Mouse (Mus musculus) midbrain, embryonic 16.5 days (tissue): ENCODE results near the gene Aip. TPM values are rescaled to one million over a fixed set of nuclear protein-coding genes. Genes with fewer than 3 reads are reported as not detected.

Experiments
- ATAC-seq: fragments of 200-750 bp; cut with Nextera tagmentation; 2 replicates; pipeline ENCODE4 v1.8.0; 2017; ENCODE audit warnings: moderate TSS enrichment
- H3K27ac ChIP-seq: fragments of 300-500 bp; sonication (generic); 2 replicates; pipeline ENCODE4 v1.5.1; 2014; ENCODE audit warnings: mild to moderate bottlenecking, low read length, mixed read lengths
- H3K27me3 ChIP-seq: fragments of 300-500 bp; sonication (generic); 2 replicates; pipeline ENCODE4 v1.6.1; 2014; ENCODE audit warnings: low read depth, low read length, mixed read lengths; ENCODE audit not compliant: control insufficient read depth, insufficient read depth
- H3K36me3 ChIP-seq: fragments of 300-500 bp; sonication (generic); 2 replicates; pipeline ENCODE4 v1.6.1; 2014; ENCODE audit warnings: mild to moderate bottlenecking, low read length, moderate library complexity, mixed read lengths; ENCODE audit not compliant: control insufficient read depth, insufficient read depth
- H3K4me1 ChIP-seq: fragments of 300-500 bp; sonication (generic); 2 replicates; pipeline ENCODE4 v1.6.1; 2014; ENCODE audit warnings: mild to moderate bottlenecking, low read length, mixed read lengths; ENCODE audit not compliant: control insufficient read depth, insufficient read depth
- H3K4me2 ChIP-seq: fragments of 300-500 bp; sonication (generic); 2 replicates; pipeline ENCODE4 v1.6.1; 2014; ENCODE audit warnings: mild to moderate bottlenecking, low read length, mixed read lengths
- H3K4me3 ChIP-seq: fragments of 300-500 bp; sonication (generic); 2 replicates; pipeline ENCODE4 v1.5.1; 2014; ENCODE audit warnings: low read depth, mild to moderate bottlenecking, low read length, moderate library complexity, mixed read lengths
- H3K9ac ChIP-seq: fragments of 300-500 bp; sonication (generic); 2 replicates; pipeline ENCODE4 v1.6.1; 2014; ENCODE audit warnings: low read depth, low read length, mixed read lengths
- H3K9me3 ChIP-seq: fragments of 300-500 bp; sonication (generic); replicated peaks from 2 replicates; pipeline ENCODE4 v1.6.1; 2014; ENCODE audit warnings: mild to moderate bottlenecking, low read length, mixed read lengths; ENCODE audit not compliant: control insufficient read depth, poor library complexity, severe bottlenecking
- WGBS: fragments of 180-500 bp; shearing (Covaris S2); extraction: QIAGEN DNeasy Blood & Tissue Kit; methylation state at CpG from one replicate; pipeline ENCODE4 v1.1.7; 2014; 5-methylcytosine and 5-hydroxymethylcytosine counted together
- polyA plus RNA-seq: library from polyadenylated mRNA; unstranded; fragments of >200 nt; fragmentation: Nextera tagmentation; extraction: Ambion mirVana; gene quantifications from 2 replicates; pipeline ENCODE4 v1.2.1, GENCODE M21; 2015

The Aip gene
- polyA plus RNA-seq, 1 experiment from 2014 or later = 102 TPM

GRCm38 (mm10) chr19:4083826-4084225, 41.8 kb downstream of the Aip start:
- 39% methylated on average over 8 of the region's 8 CpGs for WGBS

GRCm38 (mm10) chr19:4083316-4083715, 42.3 kb downstream of the Aip start:
- Histone ChIP-seq H3K9ac (no peak overlapping the region), H3K4me3 (no peak overlapping the region), H3K36me3 (no peaks in the 10 kb centered on the region), H3K4me1 (no peaks in the 10 kb centered on the region), H3K4me2 (no peak overlapping the region), H3K9me3 (no peaks in the 10 kb centered on the region), H3K27me3 (no peaks in the 10 kb centered on the region), H3K27ac (no peak overlapping the region)
- ATAC-seq = no peak
- 77% methylated on average over 7 of the region's 7 CpGs for WGBS

More at GRCm38 (mm10) chr19:4083826-4084225, 41.8 kb downstream of the Aip start:
- H3K36me3 ChIP-seq = no peaks in the 10 kb centered on the region
- H3K4me3 ChIP-seq = no peak overlapping the region
- no peak for ATAC-seq
- H3K4me1 ChIP-seq = no peaks in the 10 kb centered on the region
- no peaks in the 10 kb centered on the region for H3K27me3 ChIP-seq
- no peak overlapping the region for H3K27ac ChIP-seq
- no peak overlapping the region for H3K9ac ChIP-seq
- no peaks in the 10 kb centered on the region for H3K9me3 ChIP-seq
- H3K4me2 ChIP-seq = no peak overlapping the region

GRCm38 (mm10) chr19:4082219-4082965, 43.3 kb downstream of the Aip start:
- WGBS = 83% methylated on average over 11 of the region's 11 CpGs
- no peak overlapping the region for H3K4me2 ChIP-seq
- H3K9ac ChIP-seq = no peak overlapping the region
- H3K27ac ChIP-seq = no peak overlapping the region
- H3K4me1 ChIP-seq = no peaks in the 10 kb centered on the region
- no peaks in the 10 kb centered on the region for H3K27me3 ChIP-seq
- H3K4me3 ChIP-seq = no peak overlapping the region
- H3K9me3 ChIP-seq = no peaks in the 10 kb centered on the region
- no peaks in the 10 kb centered on the region for H3K36me3 ChIP-seq
- no peak for ATAC-seq

- no peak within 1 kb of the TSS for H3K9ac ChIP-seq
- H3K27me3 ChIP-seq = no peaks in the 10 kb centered on the region
- H3K4me2 ChIP-seq = no peak within 1 kb of the TSS
- WGBS = 57% methylated on average over 3 of the region's 3 CpGs
- no peaks in the 10 kb centered on the region for H3K4me1 ChIP-seq
- no peak within 1 kb of the TSS for H3K27ac ChIP-seq
- H3K9me3 ChIP-seq = no peaks in the 10 kb centered on the region
- H3K4me3 ChIP-seq = no peak within 1 kb of the TSS
- no peak for ATAC-seq
- no peaks in the 10 kb centered on the region for H3K36me3 ChIP-seq
Measured at GRCm38 (mm10) chr19:4081394-4081793, 44.3 kb downstream of the Aip start, which contains the start of gene Cabp2. Cabp2 (plus strand) TSS chr19:4081578.

GRCm38 (mm10) chr19:4080511-4081009, 45.1 kb downstream of the Aip start:
- H3K4me3 ChIP-seq = no peak overlapping the region
- WGBS = 72% methylated on average over 8 of the region's 8 CpGs
- H3K9ac ChIP-seq = no peak overlapping the region
- no peak for ATAC-seq
- H3K4me2 ChIP-seq = no peak overlapping the region
- H3K4me1 ChIP-seq = no peaks in the 10 kb centered on the region
- no peak overlapping the region for H3K27ac ChIP-seq
- no peaks in the 10 kb centered on the region for H3K36me3 ChIP-seq
- no peaks in the 10 kb centered on the region for H3K9me3 ChIP-seq
- H3K27me3 ChIP-seq = no peaks in the 10 kb centered on the region

- no peaks in the 10 kb centered on the region for H3K36me3 ChIP-seq
- 73% methylated on average over 1 of the region's 1 CpGs for WGBS
- no peak overlapping the region for H3K27ac ChIP-seq
- no peak for ATAC-seq
- no peak overlapping the region for H3K9ac ChIP-seq
- no peaks in the 10 kb centered on the region for H3K4me1 ChIP-seq
- no peaks in the 10 kb centered on the region for H3K27me3 ChIP-seq
- H3K4me3 ChIP-seq = no peak overlapping the region
- no peaks in the 10 kb centered on the region for H3K9me3 ChIP-seq
- H3K4me2 ChIP-seq = no peak overlapping the region
Measured at GRCm38 (mm10) chr19:4079594-4079993, 46.1 kb downstream of the Aip start.

- Histone ChIP-seq H3K4me3 (no peak overlapping the region), H3K27ac (no peak overlapping the region), H3K4me2 (no peak overlapping the region), H3K9me3 (no peaks in the 10 kb centered on the region), H3K27me3 (no peaks in the 10 kb centered on the region), H3K36me3 (no peaks in the 10 kb centered on the region), H3K4me1 (no peaks in the 10 kb centered on the region), H3K9ac (no peak overlapping the region)
- ATAC-seq = no peak
- WGBS = 85% methylated on average over 1 of the region's 1 CpGs
Measured at GRCm38 (mm10) chr19:4075531-4075930, 50.1 kb downstream of the Aip start.

- Histone ChIP-seq H3K9ac (no peak overlapping the region), H3K4me2 (no peak overlapping the region), H3K4me1 (no peaks in the 10 kb centered on the region), H3K27ac (no peak overlapping the region), H3K36me3 (no peaks in the 10 kb centered on the region), H3K4me3 (no peak overlapping the region), H3K27me3 (no peaks in the 10 kb centered on the region), H3K9me3 (no peaks in the 10 kb centered on the region)
- 86% methylated on average over 6 of the region's 6 CpGs for WGBS
- ATAC-seq = no peak
Measured at GRCm38 (mm10) chr19:4072706-4073424, 52.8 kb downstream of the Aip start.

GRCm38 (mm10) chr19:4071406-4071805, 54.3 kb downstream of the Aip start:
- Histone ChIP-seq H3K4me2 (no peak overlapping the region), H3K9ac (no peak overlapping the region), H3K27me3 (no peaks in the 10 kb centered on the region), H3K4me1 (no peaks in the 10 kb centered on the region), H3K4me3 (no peak overlapping the region), H3K9me3 (no peaks in the 10 kb centered on the region), H3K36me3 (no peaks in the 10 kb centered on the region), H3K27ac (no peak overlapping the region)
- no peak for ATAC-seq
- WGBS = 92% methylated on average over 6 of the region's 6 CpGs
